ENCODE assay signal across 9 mouse cellular contexts in the genomic region with DNA sequence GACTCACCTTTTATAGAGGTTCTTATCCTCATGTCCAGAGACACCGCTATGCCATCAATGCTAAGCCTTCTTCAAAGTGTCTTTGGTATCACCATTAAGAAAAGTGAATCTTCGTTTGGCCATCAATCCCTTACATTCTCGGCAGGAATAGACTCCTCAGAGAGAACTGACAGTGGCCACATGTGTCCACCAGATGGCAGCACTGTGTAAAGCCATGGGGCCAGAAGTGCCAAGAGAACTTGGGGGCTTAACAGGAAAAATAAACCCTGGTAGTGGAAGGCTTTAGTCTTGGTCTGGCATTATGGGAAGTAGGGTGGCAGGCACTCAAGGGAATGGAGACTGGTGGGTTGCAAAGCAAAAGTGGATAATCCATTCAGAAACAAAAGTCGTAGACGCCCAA. TPM values are rescaled to one million over a fixed set of nuclear protein-coding genes. Genes with fewer than 3 reads are reported as not detected.
DNase-seq lines count a peak whose midpoint lies in the region; ATAC-seq and TF ChIP-seq lines count a peak whose summit lies in the region.
"Had no signal": no experiment of that assay in that cellular context is flagged by ENCODE, and none has a peak within 500 bp of the region (broad histone marks: within the 10 kb centered on the region; RNA-seq: fewer than 3 reads in every experiment).

No protein-coding gene starts in this region.

- in situ Hi-C loops in ES-E14 (cut with MboI; ENCODE audit: low sequenced_read_pairs in 2 of 2, unreplicated experiment in 2 of 2), result no loop called here

- WGBS in hindbrain, embryonic 10.5 days, result 59% methylated on average over 5 of the region's 5 CpGs
- WGBS in hindbrain, embryonic 13.5 days, result 59% methylated on average over 5 of the region's 5 CpGs

- H3K4me1 ChIP-seq in hindbrain, embryonic 10.5 days (replicated peaks), result peaks cover 31% of the 10 kb centered on the region
- peaks cover 20% of the 10 kb centered on the region for H3K4me1 ChIP-seq in hindbrain, embryonic 13.5 days (replicated peaks)
- no peaks in the 10 kb centered on the region; a peak in 1 of 4 replicates for H3K4me1 ChIP-seq in ES-E14 (ENCODE audit: control insufficient read depth in 2 of 2, insufficient read depth in 2 of 2, low read length in 2 of 2, poor library complexity in 1 of 2)

- H3K27ac ChIP-seq in hindbrain, embryonic 10.5 days, result no peak overlapping the region
- H3K27ac ChIP-seq in hindbrain, embryonic 13.5 days, result no peak overlapping the region
- H3K27ac ChIP-seq in ES-E14 (ENCODE audit: insufficient read depth, low read depth, low read length, poor library complexity, severe bottlenecking), result no peak overlapping the region

- no peak for ATAC-seq in hindbrain, embryonic 13.5 days (ENCODE audit: low FRiP score)
- peak; percentile 60; the same call in 1 of the 2 replicates for ATAC-seq in megakaryocyte, adult 5-6 weeks (ENCODE audit: poor library complexity, severe bottlenecking)

- H3K9ac ChIP-seq in hindbrain, embryonic 13.5 days, result no peak overlapping the region
- no peak overlapping the region for H3K9ac ChIP-seq in ES-E14 (ENCODE audit: insufficient read depth, low read depth, low read length, poor library complexity, severe bottlenecking)

- no peaks in the 10 kb centered on the region for H3K36me3 ChIP-seq in hindbrain, embryonic 10.5 days
- no peaks in the 10 kb centered on the region for H3K36me3 ChIP-seq in hindbrain, embryonic 13.5 days
- H3K36me3 ChIP-seq in ES-E14 (ENCODE audit: control insufficient read depth, insufficient read depth, low read length, poor library complexity, severe bottlenecking), result no peaks in the 10 kb centered on the region

- intact Hi-C loops in gastrocnemius, postnatal 36 days (cut with DNase I), result loop anchor here (2.0 to 5.0 kb wide), 2 partner anchors 187 to 600 kb away; no protein-coding TSS in a partner anchor

- no peak overlapping the region for H3K4me2 ChIP-seq in hindbrain, embryonic 13.5 days

- H3K9me3 ChIP-seq in hindbrain, embryonic 10.5 days, result no peaks in the 10 kb centered on the region
- H3K9me3 ChIP-seq in hindbrain, embryonic 13.5 days, result no peaks in the 10 kb centered on the region
- H3K9me3 ChIP-seq in ES-E14 (ENCODE audit: control insufficient read depth, insufficient read depth, low read depth, low read length), result no peaks in the 10 kb centered on the region
- H3K9me3 ChIP-seq: megakaryocyte, embryonic 14.5 days had no signal

- peaks cover 39% of the 10 kb centered on the region for H3K27me3 ChIP-seq in hindbrain, embryonic 10.5 days (ENCODE audit: insufficient read depth, poor library complexity, severe bottlenecking)
- peaks cover 25% of the 10 kb centered on the region for H3K27me3 ChIP-seq in hindbrain, embryonic 13.5 days

- no peak overlapping the region for H3K4me3 ChIP-seq in hindbrain, embryonic 10.5 days
- H3K4me3 ChIP-seq in hindbrain, embryonic 13.5 days, result no peak overlapping the region
- H3K4me3 ChIP-seq in ES-E14 (ENCODE audit: insufficient read depth in 1 of 2, low read depth in 1 of 2, low read length in 2 of 2, poor library complexity in 1 of 2, severe bottlenecking in 1 of 2), result no peak overlapping the region
- H3K4me3 ChIP-seq: megakaryocyte, embryonic 14.5 days had no signal

- peak; percentile 62 for DNase-seq in hindbrain, embryonic 10.5 days (ENCODE audit: low spot score)
- DNase-seq in ES-E14 (ENCODE audit: low read depth, low spot score), result peak; percentile 38
- peak; percentile 68 for DNase-seq in cerebellum, adult 8-10 months
- peak; percentile 50 to 65 for DNase-seq in gastrocnemius, postnatal 36 days
- DNase-seq in layer of hippocampus, postnatal 10 days (ENCODE audit: low spot score in 2 of 2), result peak; percentile 80 to 84
- peak; percentile 38 for DNase-seq in thymus, postnatal 14 days

TF ChIP-seq in ES-E14, 5 proteins besides CTCF, POLR2A, EP300 and RAD21:
- TF ChIP-seq ZNF384 (IDR thresholded peaks at IDR 0.05; ENCODE audit: low read depth, low read length), result no peak
- 0 out of 2 replicates have a peak, but pooled peaks have one; percentile 45 for TF ChIP-seq ZC3H11A (IDR thresholded peaks at IDR 0.05; ENCODE audit: borderline replicate concordance, low read depth, low read length)
- TF ChIP-seq MAFK (IDR thresholded peaks at IDR 0.05; ENCODE audit: insufficient read depth, low read depth, low read length), result no peak
- no peak for TF ChIP-seq HCFC1 (IDR thresholded peaks at IDR 0.05; ENCODE audit: borderline replicate concordance, insufficient read depth, low read length)
- no peak for TF ChIP-seq CHD2 (IDR thresholded peaks at IDR 0.05; ENCODE audit: low read depth, low read length)

RNA-seq across cellular contexts. Expression of a gene that starts 2.3 kb away (rescaled TPM):
- 8.5 and 10.8 TPM in 2 replicates for polyA plus RNA-seq in hindbrain, embryonic 10.5 days (2016; fragmentation: Nextera tagmentation; extraction: Ambion mirVana)
- polyA plus RNA-seq in hindbrain, embryonic 13.5 days (2015; fragmentation: Nextera tagmentation; extraction: Ambion mirVana), result 10.4 and 10.6 TPM in 2 replicates
- 0.74 and 0.89 TPM in 2 replicates for total RNA-seq in ES-E14 (2012; rRNA removed)
- total RNA-seq in gastrocnemius, postnatal 36 days (2021), result 1 to 10 TPM; 3.8 to 3.9 TPM
- total RNA-seq in layer of hippocampus, postnatal 10 days (2021), result 10 to 100 TPM; 66.0 to 72.4 TPM
- not detected in 2 replicates for total RNA-seq in megakaryocyte, adult 5-6 weeks (2015)
- not detected in 2 replicates for total RNA-seq in megakaryocyte, adult 5-6 weeks (2017)

Comparison
In these comparisons a context has a peak if more than half of its experiments do, and no peak if none do; other contexts are left out.
1. RNA of a gene that starts 2.3 kb away (total RNA-seq): 66.0 to 72.4 TPM in layer of hippocampus, postnatal 10 days; 3.8 to 3.9 TPM in gastrocnemius, postnatal 36 days, 0.74 to 0.89 TPM in ES-E14 and not detected in megakaryocyte, adult 5-6 weeks; every median in the first group is over 10 times any median in the second.
2. Peak in every context shown above with its lines, with median percentiles within 50 percentile points of each other: DNase-seq.